Mouse (Mus musculus) subcutaneous adipose tissue, adult 2 months (tissue): ENCODE measurements around the gene Gbx2. TPM values are rescaled to one million over a fixed set of nuclear protein-coding genes. Genes with fewer than 3 reads are reported as not detected.

Experiments used
- polyA plus RNA-seq: library from polyadenylated mRNA; depleted of rRNA; stranded (reverse); fragments of >200 nt; gene quantifications from 2 replicates; pipeline ENCODE4 v1.2.3, GENCODE M21; 2012; ENCODE audit warnings: low replicate concordance; rRNA removed

Gene Gbx2
- polyA plus RNA-seq = not detected in 2 replicates

GRCm38 (mm10) chr1:89931120-89931519, at the start of gene Gbx2:
Gene Gbx2, minus strand, starts transcription at chr1:89931179.

Other genes with a start within 250 kb of the Gbx2 start
- not detected in 2 replicates for gene Asb18, start 83.5 kb upstream of the Gbx2 start, polyA plus RNA-seq
- gene Iqca, start 222.2 kb upstream of the Gbx2 start, polyA plus RNA-seq = not detected in 2 replicates